Mouse (Mus musculus): ENCODE data around the gene Pde4dip. TPM values are rescaled to one million over a fixed set of nuclear protein-coding genes. Genes with fewer than 3 reads are reported as not detected.

The Pde4dip gene
- polyA plus RNA-seq, 2 experiments: 4.0 to 6.7 TPM

- no peak overlapping the region for H3K4me2 ChIP-seq (ENCODE audit: low read depth)
Measured at GRCm38 (mm10) chr3:97868733-97869132, 19.8 kb downstream of the Pde4dip start.

GRCm38 (mm10) chr3:97868024-97868689, 20.4 kb downstream of the Pde4dip start:
- Histone ChIP-seq H3K36me3 (replicated peaks; ENCODE audit: control insufficient read depth, insufficient read depth, low read depth) (no peaks in the 10 kb centered on the region), H3K9ac (replicated peaks) (no peak overlapping the region), H3K4me2 (ENCODE audit: low read depth) (peak overlapping the region; percentile 50), H3K9me3 (ENCODE audit: control insufficient read depth, low read length) (no peaks in the 10 kb centered on the region), H3K4me3 (ENCODE audit: insufficient read depth in 1 of 2, low read depth in 2 of 2, low read length in 2 of 2) (peak overlapping the region; percentile 49 to 52), H3K4me1 (replicated peaks; ENCODE audit: control insufficient read depth in 2 of 2, insufficient read depth in 2 of 2, low read length in 1 of 2) (no peaks in the 10 kb centered on the region), H3K27ac (no peak overlapping the region), H3K27me3 (ENCODE audit: control insufficient read depth, insufficient read depth, low read length) (peaks cover 16% of the 10 kb centered on the region)
- WGBS (ENCODE audit: insufficient replicate concordance): 4% methylated on average over 42 of the region's 42 CpGs
- ATAC-seq (ENCODE audit: insufficient read depth) (peak; percentile 61), DNase-seq (ENCODE audit: low read depth in 3 of 3, low spot score in 3 of 3) (no peak)
- TF ChIP-seq EP300 (IDR thresholded peaks at IDR 0.05; ENCODE audit: low read depth) (no peak), CTCF (IDR thresholded peaks at IDR 0.05; ENCODE audit: low read depth) (no peak)

More at GRCm38 (mm10) chr3:97868733-97869132, 19.8 kb downstream of the Pde4dip start:
- no peaks in the 10 kb centered on the region for H3K36me3 ChIP-seq (replicated peaks; ENCODE audit: control insufficient read depth, insufficient read depth, low read depth)
- no peak overlapping the region for H3K27ac ChIP-seq
- no peak overlapping the region for H3K4me3 ChIP-seq (ENCODE audit: insufficient read depth in 1 of 2, low read depth in 2 of 2, low read length in 2 of 2)
- H3K4me1 ChIP-seq (replicated peaks; ENCODE audit: control insufficient read depth in 2 of 2, insufficient read depth in 2 of 2, low read length in 1 of 2): no peaks in the 10 kb centered on the region
- H3K9ac ChIP-seq (replicated peaks): no peak overlapping the region
- TF ChIP-seq CTCF (IDR thresholded peaks at IDR 0.05; ENCODE audit: low read depth): no peak
- no peak for TF ChIP-seq EP300 (IDR thresholded peaks at IDR 0.05; ENCODE audit: low read depth)
- WGBS (ENCODE audit: insufficient replicate concordance): 30% methylated on average over 5 of the region's 5 CpGs
- ATAC-seq (ENCODE audit: insufficient read depth) (no peak), DNase-seq (ENCODE audit: low read depth in 3 of 3, low spot score in 3 of 3) (no peak)
- peaks cover 16% of the 10 kb centered on the region for H3K27me3 ChIP-seq (ENCODE audit: control insufficient read depth, insufficient read depth, low read length)
- no peaks in the 10 kb centered on the region for H3K9me3 ChIP-seq (ENCODE audit: control insufficient read depth, low read length)

GRCm38 (mm10) chr3:97867221-97868023, 21.1 kb downstream of the Pde4dip start:
- H3K9me3 ChIP-seq (ENCODE audit: control insufficient read depth, low read length): no peaks in the 10 kb centered on the region
- 6% methylated on average over 27 of the region's 28 CpGs for WGBS (ENCODE audit: insufficient replicate concordance)
- ATAC-seq (ENCODE audit: insufficient read depth) (0 out of 2 replicates have a peak, but pooled peaks have one; percentile 26), DNase-seq (ENCODE audit: low read depth in 3 of 3, low spot score in 3 of 3) (no peak)
- no peak overlapping the region for H3K9ac ChIP-seq (replicated peaks)
- H3K36me3 ChIP-seq (replicated peaks; ENCODE audit: control insufficient read depth, insufficient read depth, low read depth): no peaks in the 10 kb centered on the region
- H3K4me1 ChIP-seq (replicated peaks; ENCODE audit: control insufficient read depth in 2 of 2, insufficient read depth in 2 of 2, low read length in 1 of 2): no peaks in the 10 kb centered on the region
- H3K27ac ChIP-seq: no peak overlapping the region
- peak overlapping the region; percentile 50 for H3K4me2 ChIP-seq (ENCODE audit: low read depth)
- peaks cover 16% of the 10 kb centered on the region for H3K27me3 ChIP-seq (ENCODE audit: control insufficient read depth, insufficient read depth, low read length)
- no peak for TF ChIP-seq EP300 (IDR thresholded peaks at IDR 0.05; ENCODE audit: low read depth)
- no peak for TF ChIP-seq CTCF (IDR thresholded peaks at IDR 0.05; ENCODE audit: low read depth)
- peak overlapping the region; percentile 49 to 52 for H3K4me3 ChIP-seq (ENCODE audit: insufficient read depth in 1 of 2, low read depth in 2 of 2, low read length in 2 of 2)

GRCm38 (mm10) chr3:97866696-97867095, 21.8 kb downstream of the Pde4dip start:
- Histone ChIP-seq H3K4me1 (replicated peaks; ENCODE audit: control insufficient read depth in 2 of 2, insufficient read depth in 2 of 2, low read length in 1 of 2) (no peaks in the 10 kb centered on the region), H3K27ac (no peak overlapping the region), H3K9me3 (ENCODE audit: control insufficient read depth, low read length) (no peaks in the 10 kb centered on the region), H3K27me3 (ENCODE audit: control insufficient read depth, insufficient read depth, low read length) (peaks cover 16% of the 10 kb centered on the region), H3K36me3 (replicated peaks; ENCODE audit: control insufficient read depth, insufficient read depth, low read depth) (no peaks in the 10 kb centered on the region), H3K4me2 (ENCODE audit: low read depth) (peak overlapping the region; percentile 50), H3K9ac (replicated peaks) (no peak overlapping the region), H3K4me3 (ENCODE audit: insufficient read depth in 1 of 2, low read depth in 2 of 2, low read length in 2 of 2) (peak overlapping the region in 1 of 2 experiments; percentile 49; a peak in 2 of 4 replicates)
- DNase-seq (ENCODE audit: low read depth in 3 of 3, low spot score in 3 of 3) (no peak), ATAC-seq (ENCODE audit: insufficient read depth) (no peak)
- TF ChIP-seq CTCF (IDR thresholded peaks at IDR 0.05; ENCODE audit: low read depth) (no peak), EP300 (IDR thresholded peaks at IDR 0.05; ENCODE audit: low read depth) (no peak)
- 48% methylated on average over 4 of the region's 4 CpGs for WGBS (ENCODE audit: insufficient replicate concordance)

GRCm38 (mm10) chr3:97860820-97861451, 27.6 kb downstream of the Pde4dip start:
- no peak overlapping the region for H3K9ac ChIP-seq (replicated peaks)
- H3K27ac ChIP-seq: no peak overlapping the region
- 66% methylated on average over 7 of the region's 7 CpGs for WGBS (ENCODE audit: insufficient replicate concordance)
- no peak overlapping the region for H3K4me2 ChIP-seq (ENCODE audit: low read depth)
- H3K27me3 ChIP-seq (ENCODE audit: control insufficient read depth, insufficient read depth, low read length): no peaks in the 10 kb centered on the region
- H3K4me3 ChIP-seq (ENCODE audit: insufficient read depth in 1 of 2, low read depth in 2 of 2, low read length in 2 of 2): no peak overlapping the region
- no peaks in the 10 kb centered on the region for H3K36me3 ChIP-seq (replicated peaks; ENCODE audit: control insufficient read depth, insufficient read depth, low read depth)
- no peaks in the 10 kb centered on the region for H3K9me3 ChIP-seq (ENCODE audit: control insufficient read depth, low read length)
- no peak for TF ChIP-seq CTCF (IDR thresholded peaks at IDR 0.05; ENCODE audit: low read depth)
- no peak for TF ChIP-seq EP300 (IDR thresholded peaks at IDR 0.05; ENCODE audit: low read depth)
- DNase-seq (ENCODE audit: low read depth in 3 of 3, low spot score in 3 of 3): no peak
- no peak for ATAC-seq (ENCODE audit: insufficient read depth)
- H3K4me1 ChIP-seq (replicated peaks; ENCODE audit: control insufficient read depth in 2 of 2, insufficient read depth in 2 of 2, low read length in 1 of 2): no peaks in the 10 kb centered on the region
